Mouse (Mus musculus): ENCODE data around the gene Fam162a. TPM values are rescaled to one million over a fixed set of nuclear protein-coding genes. Genes with fewer than 3 reads are reported as not detected.
"Not testable (repeated sequence)": the region's sequence is repeated elsewhere in the genome, so short reads cannot be mapped to it uniquely, and the experiment has no call there.

Fam162a gene
- polyA plus RNA-seq, 1 experiment from 2014 or later, result 988 TPM

- Histone ChIP-seq H3K9ac (no peak overlapping the region), H3K27me3 (no peaks in the 10 kb centered on the region), H3K4me2 (no peak overlapping the region), H3K27ac (no peak overlapping the region), H3K36me3 (peaks cover 71% of the 10 kb centered on the region), H3K9me3 (replicated peaks) (no peaks in the 10 kb centered on the region), H3K4me1 (replicated peaks) (no peaks in the 10 kb centered on the region), H3K4me3 (no peak overlapping the region)
- 68% methylated on average over 4 of the region's 4 CpGs for WGBS
- peak; percentile 60; the same call in 1 of the 2 replicates for ATAC-seq (replicated peaks; ENCODE audit: insufficient number of reproducible peaks, insufficient read depth, low FRiP score, low read depth)
Observed at GRCm38 (mm10) chr16:36087846-36088245, 16.5 kb upstream of the Fam162a start.

- Histone ChIP-seq H3K4me1 (replicated peaks) (no peaks in the 10 kb centered on the region), H3K9me3 (replicated peaks) (no peaks in the 10 kb centered on the region), H3K9ac (no peak overlapping the region), H3K4me3 (no peak overlapping the region), H3K36me3 (peaks cover 21% of the 10 kb centered on the region; the same call in 1 of the 2 replicates), H3K4me2 (no peak overlapping the region), H3K27me3 (no peaks in the 10 kb centered on the region), H3K27ac (no peak overlapping the region)
- ATAC-seq (replicated peaks; ENCODE audit: insufficient number of reproducible peaks, insufficient read depth, low FRiP score, low read depth), result no peak
- 94% methylated on average over 3 of the region's 3 CpGs for WGBS
Observed at GRCm38 (mm10) chr16:36079916-36080315, 8.5 kb upstream of the Fam162a start.

GRCm38 (mm10) chr16:36074772-36075171 is 3.4 kb upstream of the Fam162a start:
- H3K9me3 ChIP-seq (replicated peaks), result no peaks in the 10 kb centered on the region
- no peak overlapping the region for H3K4me2 ChIP-seq
- H3K4me1 ChIP-seq (replicated peaks), result peaks cover 4% of the 10 kb centered on the region
- no peak for ATAC-seq (replicated peaks; ENCODE audit: insufficient number of reproducible peaks, insufficient read depth, low FRiP score, low read depth)
- no peak overlapping the region for H3K27ac ChIP-seq
- no peaks in the 10 kb centered on the region for H3K27me3 ChIP-seq
- no peak overlapping the region for H3K9ac ChIP-seq
- H3K4me3 ChIP-seq, result no peak overlapping the region
- no peaks in the 10 kb centered on the region for H3K36me3 ChIP-seq
- WGBS, result 93% methylated on average over 3 of the region's 3 CpGs

- Histone ChIP-seq H3K9ac (peak overlapping the region; percentile 93), H3K36me3 (no peaks in the 10 kb centered on the region), H3K4me2 (peak overlapping the region; percentile 80), H3K27ac (peak overlapping the region; percentile 100), H3K9me3 (replicated peaks) (no peaks in the 10 kb centered on the region), H3K4me3 (peak overlapping the region; percentile 96), H3K27me3 (no peaks in the 10 kb centered on the region), H3K4me1 (replicated peaks) (peaks cover 25% of the 10 kb centered on the region)
- 26% methylated on average over 8 of the region's 8 CpGs for WGBS
- no peak for ATAC-seq (replicated peaks; ENCODE audit: insufficient number of reproducible peaks, insufficient read depth, low FRiP score, low read depth)
Observed at GRCm38 (mm10) chr16:36072410-36073011, 1.1 kb upstream of the Fam162a start.

GRCm38 (mm10) chr16:36071071-36071449 is 334 bp downstream of the Fam162a start:
- Histone ChIP-seq H3K4me1 (replicated peaks) (peaks cover 34% of the 10 kb centered on the region), H3K9ac (peak overlapping the region; percentile 93), H3K27ac (peak overlapping the region; percentile 100), H3K9me3 (replicated peaks) (no peaks in the 10 kb centered on the region), H3K27me3 (no peaks in the 10 kb centered on the region), H3K4me3 (peak overlapping the region; percentile 96), H3K36me3 (no peaks in the 10 kb centered on the region), H3K4me2 (peak overlapping the region; percentile 80)
- no peak for ATAC-seq (replicated peaks; ENCODE audit: insufficient number of reproducible peaks, insufficient read depth, low FRiP score, low read depth)
- 0% methylated on average over 16 of the region's 16 CpGs for WGBS

- no peaks in the 10 kb centered on the region for H3K36me3 ChIP-seq
- H3K9ac ChIP-seq, result peak overlapping the region; percentile 93
- peak overlapping the region; percentile 80 for H3K4me2 ChIP-seq
- no peak for ATAC-seq (replicated peaks; ENCODE audit: insufficient number of reproducible peaks, insufficient read depth, low FRiP score, low read depth)
- H3K4me3 ChIP-seq, result peak overlapping the region; percentile 96
- WGBS, result 19% methylated on average over 9 of the region's 9 CpGs
- H3K9me3 ChIP-seq (replicated peaks), result no peaks in the 10 kb centered on the region
- H3K27me3 ChIP-seq, result no peaks in the 10 kb centered on the region
- H3K27ac ChIP-seq, result peak overlapping the region; percentile 100
- peaks cover 42% of the 10 kb centered on the region for H3K4me1 ChIP-seq (replicated peaks)
Observed at GRCm38 (mm10) chr16:36069819-36070575, 1.4 kb downstream of the Fam162a start.

GRCm38 (mm10) chr16:36068356-36068755 is 3.0 kb downstream of the Fam162a start:
- Histone ChIP-seq H3K36me3 (no peaks in the 10 kb centered on the region), H3K27ac (peak overlapping the region; percentile 50), H3K4me3 (peak overlapping the region; percentile 96), H3K9ac (0 out of 2 replicates have a peak overlapping the region, but pooled peaks have one; percentile 15), H3K9me3 (replicated peaks) (no peaks in the 10 kb centered on the region), H3K4me1 (replicated peaks) (peaks cover 53% of the 10 kb centered on the region), H3K4me2 (peak overlapping the region; percentile 80), H3K27me3 (no peaks in the 10 kb centered on the region)
- no peak for ATAC-seq (replicated peaks; ENCODE audit: insufficient number of reproducible peaks, insufficient read depth, low FRiP score, low read depth)
- 45% methylated on average over 3 of the region's 3 CpGs for WGBS

GRCm38 (mm10) chr16:36067694-36068093 is 3.7 kb downstream of the Fam162a start:
- no peak overlapping the region for H3K4me3 ChIP-seq
- ATAC-seq (replicated peaks; ENCODE audit: insufficient number of reproducible peaks, insufficient read depth, low FRiP score, low read depth), result no peak
- H3K36me3 ChIP-seq, result no peaks in the 10 kb centered on the region
- H3K9ac ChIP-seq, result 0 out of 2 replicates have a peak overlapping the region, but pooled peaks have one; percentile 15
- 48% methylated on average over 2 of the region's 2 CpGs for WGBS
- peak overlapping the region; percentile 80; the same call in 1 of the 2 replicates for H3K4me2 ChIP-seq
- no peaks in the 10 kb centered on the region for H3K9me3 ChIP-seq (replicated peaks)
- peaks cover 60% of the 10 kb centered on the region for H3K4me1 ChIP-seq (replicated peaks)
- peak overlapping the region; percentile 50 for H3K27ac ChIP-seq
- H3K27me3 ChIP-seq, result no peaks in the 10 kb centered on the region

- no peak overlapping the region for H3K9ac ChIP-seq
- H3K4me3 ChIP-seq, result no peak overlapping the region
- H3K9me3 ChIP-seq (replicated peaks), result no peaks in the 10 kb centered on the region
- H3K27me3 ChIP-seq, result no peaks in the 10 kb centered on the region
- peaks cover 67% of the 10 kb centered on the region for H3K4me1 ChIP-seq (replicated peaks)
- peak; percentile 62; the same call in 1 of the 2 replicates for ATAC-seq (replicated peaks; ENCODE audit: insufficient number of reproducible peaks, insufficient read depth, low FRiP score, low read depth)
- H3K4me2 ChIP-seq, result peak overlapping the region; percentile 31; the same call in 1 of the 2 replicates
- H3K36me3 ChIP-seq, result no peaks in the 10 kb centered on the region
- WGBS, result 50% methylated on average over 5 of the region's 5 CpGs
- peak overlapping the region; percentile 76 for H3K27ac ChIP-seq
Observed at GRCm38 (mm10) chr16:36064904-36065303, 6.5 kb downstream of the Fam162a start.

- no peaks in the 10 kb centered on the region for H3K9me3 ChIP-seq (replicated peaks)
- 68% methylated on average over 2 of the region's 2 CpGs for WGBS
- H3K36me3 ChIP-seq, result no peaks in the 10 kb centered on the region
- no peak overlapping the region for H3K4me2 ChIP-seq
- no peak for ATAC-seq (replicated peaks; ENCODE audit: insufficient number of reproducible peaks, insufficient read depth, low FRiP score, low read depth)
- H3K9ac ChIP-seq, result no peak overlapping the region
- H3K27me3 ChIP-seq, result no peaks in the 10 kb centered on the region
- no peak overlapping the region for H3K4me3 ChIP-seq
- H3K27ac ChIP-seq, result peak overlapping the region; percentile 76
- peaks cover 65% of the 10 kb centered on the region for H3K4me1 ChIP-seq (replicated peaks)
Observed at GRCm38 (mm10) chr16:36063315-36063714, 8.1 kb downstream of the Fam162a start.

- not testable (repeated sequence) for ATAC-seq (replicated peaks; ENCODE audit: insufficient number of reproducible peaks, insufficient read depth, low FRiP score, low read depth); H3K4me3 ChIP-seq; H3K4me2 ChIP-seq; H3K9me3 ChIP-seq (replicated peaks); H3K9ac ChIP-seq; H3K27me3 ChIP-seq; H3K36me3 ChIP-seq
- H3K27ac ChIP-seq, result 0 out of 2 replicates have a peak overlapping the region, but pooled peaks have one; percentile 26
- WGBS, result 79% methylated on average over 1 of the region's 1 CpGs
- H3K4me1 ChIP-seq (replicated peaks), result peaks cover 62% of the 10 kb centered on the region
Observed at GRCm38 (mm10) chr16:36062534-36062933, 8.9 kb downstream of the Fam162a start.
